Mouse (Mus musculus): ENCODE measurements around the gene Otop2.

GRCm38 (mm10) chr11:115272894-115273498 is 34.0 kb upstream of the Otop2 start:
- TF ChIP-seq CTCF (IDR thresholded peaks at IDR 0.05; ENCODE audit: borderline replicate concordance, insufficient read depth, low read depth, low read length) (no peak), POLR2A (IDR thresholded peaks at IDR 0.05; ENCODE audit: borderline replicate concordance, insufficient read depth, low read length) (no peak)

All from cerebellum, adult 2 months (tissue).